Mouse (Mus musculus) ES-E14 (cell line): ENCODE data around the gene Itga9.

Experiments
- CHD2 ChIP-seq: IDR thresholded peaks from 2 replicates; pipeline ENCODE4 v1.6.1; 2014; ENCODE audit warnings: mild to moderate bottlenecking, low read depth, low read length, inconsistent platforms
- ZNF384 ChIP-seq: IDR thresholded peaks from 2 replicates; pipeline ENCODE4 v1.6.1; 2012; ENCODE audit warnings: low read depth, low read length, inconsistent platforms

DNA sequence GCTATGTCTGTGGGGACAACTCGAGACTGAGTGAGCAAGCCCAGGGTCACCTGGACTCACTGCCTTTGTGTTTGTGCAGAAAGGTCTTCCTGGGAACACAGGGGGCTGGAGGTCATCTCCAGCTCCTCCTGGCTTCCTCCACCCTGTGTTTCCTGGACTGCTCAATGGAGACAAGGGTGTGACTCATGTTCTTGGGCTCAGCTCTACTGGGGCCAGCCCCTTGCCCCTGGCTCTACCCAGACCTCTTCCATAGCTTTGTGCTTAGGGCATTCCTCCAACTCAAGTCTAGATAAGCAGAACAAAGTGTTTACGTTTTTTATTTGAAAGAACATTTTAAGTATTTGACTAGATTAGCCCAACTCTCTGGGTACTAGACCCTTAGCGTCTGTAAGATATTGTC is 41.0 kb downstream of the Itga9 start:
- no peak for TF ChIP-seq ZNF384
- no peak for TF ChIP-seq CHD2
